Mouse (Mus musculus): ENCODE measurements around the gene Azin2. TPM values are rescaled to one million over a fixed set of nuclear protein-coding genes. Genes with fewer than 3 reads are reported as not detected.

Gene Azin2
- polyA plus RNA-seq, 1 experiment: 7.6 TPM

GRCm38 (mm10) chr4:128950461-128950860 is 11.8 kb downstream of the Azin2 start:
- no peaks in the 10 kb centered on the region for H3K27me3 ChIP-seq (ENCODE audit: control insufficient read depth, insufficient read depth, low read length)
- H3K4me3 ChIP-seq (ENCODE audit: control insufficient read depth, insufficient read depth, low read length): no peak overlapping the region
- H3K4me1 ChIP-seq (replicated peaks; ENCODE audit: control insufficient read depth, insufficient read depth, low read length): no peaks in the 10 kb centered on the region
- DNase-seq: no peak
- no peak for TF ChIP-seq POLR2A (IDR thresholded peaks at IDR 0.05; ENCODE audit: control insufficient read depth, extremely low read depth, insufficient read depth, low read length, poor library complexity)
- TF ChIP-seq CTCF (IDR thresholded peaks at IDR 0.05; ENCODE audit: borderline replicate concordance, control insufficient read depth, extremely low read depth, insufficient read depth, low read length, poor library complexity): no peak
- no peak overlapping the region for H3K27ac ChIP-seq (ENCODE audit: control insufficient read depth, insufficient read depth, low read length)
- 89% methylated on average over 5 of the region's 5 CpGs for WGBS
- no peaks in the 10 kb centered on the region for H3K36me3 ChIP-seq (ENCODE audit: control insufficient read depth, insufficient read depth, low read length)

- Histone ChIP-seq H3K27ac (ENCODE audit: control insufficient read depth, insufficient read depth, low read length) (no peak overlapping the region), H3K4me3 (ENCODE audit: control insufficient read depth, insufficient read depth, low read length) (no peak overlapping the region), H3K4me1 (replicated peaks; ENCODE audit: control insufficient read depth, insufficient read depth, low read length) (no peaks in the 10 kb centered on the region), H3K27me3 (ENCODE audit: control insufficient read depth, insufficient read depth, low read length) (no peaks in the 10 kb centered on the region), H3K36me3 (ENCODE audit: control insufficient read depth, insufficient read depth, low read length) (no peaks in the 10 kb centered on the region)
- DNase-seq: no peak
- 65% methylated on average over 15 of the region's 15 CpGs for WGBS
- TF ChIP-seq CTCF (IDR thresholded peaks at IDR 0.05; ENCODE audit: borderline replicate concordance, control insufficient read depth, extremely low read depth, insufficient read depth, low read length, poor library complexity) (no peak), POLR2A (IDR thresholded peaks at IDR 0.05; ENCODE audit: control insufficient read depth, extremely low read depth, insufficient read depth, low read length, poor library complexity) (no peak)
Measured at GRCm38 (mm10) chr4:128949470-128950005, 12.7 kb downstream of the Azin2 start.

GRCm38 (mm10) chr4:128948137-128948674 is 14.0 kb downstream of the Azin2 start:
- no peak for TF ChIP-seq POLR2A (IDR thresholded peaks at IDR 0.05; ENCODE audit: control insufficient read depth, extremely low read depth, insufficient read depth, low read length, poor library complexity)
- no peak for TF ChIP-seq CTCF (IDR thresholded peaks at IDR 0.05; ENCODE audit: borderline replicate concordance, control insufficient read depth, extremely low read depth, insufficient read depth, low read length, poor library complexity)
- Histone ChIP-seq H3K4me3 (ENCODE audit: control insufficient read depth, insufficient read depth, low read length) (no peak overlapping the region), H3K27me3 (ENCODE audit: control insufficient read depth, insufficient read depth, low read length) (no peaks in the 10 kb centered on the region), H3K36me3 (ENCODE audit: control insufficient read depth, insufficient read depth, low read length) (no peaks in the 10 kb centered on the region), H3K4me1 (replicated peaks; ENCODE audit: control insufficient read depth, insufficient read depth, low read length) (no peaks in the 10 kb centered on the region), H3K27ac (ENCODE audit: control insufficient read depth, insufficient read depth, low read length) (no peak overlapping the region)
- WGBS: 28% methylated on average over 6 of the region's 6 CpGs
- DNase-seq: peak; percentile 49

- DNase-seq: no peak
- H3K27me3 ChIP-seq (ENCODE audit: control insufficient read depth, insufficient read depth, low read length): no peaks in the 10 kb centered on the region
- 60% methylated on average over 18 of the region's 18 CpGs for WGBS
- no peak for TF ChIP-seq CTCF (IDR thresholded peaks at IDR 0.05; ENCODE audit: borderline replicate concordance, control insufficient read depth, extremely low read depth, insufficient read depth, low read length, poor library complexity)
- no peak for TF ChIP-seq POLR2A (IDR thresholded peaks at IDR 0.05; ENCODE audit: control insufficient read depth, extremely low read depth, insufficient read depth, low read length, poor library complexity)
- no peak overlapping the region for H3K4me3 ChIP-seq (ENCODE audit: control insufficient read depth, insufficient read depth, low read length)
- no peak overlapping the region for H3K27ac ChIP-seq (ENCODE audit: control insufficient read depth, insufficient read depth, low read length)
- no peaks in the 10 kb centered on the region for H3K36me3 ChIP-seq (ENCODE audit: control insufficient read depth, insufficient read depth, low read length)
- H3K4me1 ChIP-seq (replicated peaks; ENCODE audit: control insufficient read depth, insufficient read depth, low read length): no peaks in the 10 kb centered on the region
Measured at GRCm38 (mm10) chr4:128947326-128947933, 14.8 kb downstream of the Azin2 start.

- no peak for TF ChIP-seq POLR2A (IDR thresholded peaks at IDR 0.05; ENCODE audit: control insufficient read depth, extremely low read depth, insufficient read depth, low read length, poor library complexity)
- TF ChIP-seq CTCF (IDR thresholded peaks at IDR 0.05; ENCODE audit: borderline replicate concordance, control insufficient read depth, extremely low read depth, insufficient read depth, low read length, poor library complexity): no peak
- Histone ChIP-seq H3K36me3 (ENCODE audit: control insufficient read depth, insufficient read depth, low read length) (no peaks in the 10 kb centered on the region), H3K27me3 (ENCODE audit: control insufficient read depth, insufficient read depth, low read length) (no peaks in the 10 kb centered on the region), H3K4me3 (ENCODE audit: control insufficient read depth, insufficient read depth, low read length) (no peak overlapping the region), H3K4me1 (replicated peaks; ENCODE audit: control insufficient read depth, insufficient read depth, low read length) (no peaks in the 10 kb centered on the region), H3K27ac (ENCODE audit: control insufficient read depth, insufficient read depth, low read length) (no peak overlapping the region)
- no peak for DNase-seq
- 98% methylated on average over 9 of the region's 9 CpGs for WGBS
Measured at GRCm38 (mm10) chr4:128946736-128947135, 15.5 kb downstream of the Azin2 start.

- H3K27ac ChIP-seq (ENCODE audit: control insufficient read depth, insufficient read depth, low read length): no peak overlapping the region
- WGBS: 74% methylated on average over 3 of the region's 3 CpGs
- TF ChIP-seq POLR2A (IDR thresholded peaks at IDR 0.05; ENCODE audit: control insufficient read depth, extremely low read depth, insufficient read depth, low read length, poor library complexity): no peak
- no peak for TF ChIP-seq CTCF (IDR thresholded peaks at IDR 0.05; ENCODE audit: borderline replicate concordance, control insufficient read depth, extremely low read depth, insufficient read depth, low read length, poor library complexity)
- DNase-seq: no peak
- H3K36me3 ChIP-seq (ENCODE audit: control insufficient read depth, insufficient read depth, low read length): no peaks in the 10 kb centered on the region
- H3K27me3 ChIP-seq (ENCODE audit: control insufficient read depth, insufficient read depth, low read length): no peaks in the 10 kb centered on the region
- no peak overlapping the region for H3K4me3 ChIP-seq (ENCODE audit: control insufficient read depth, insufficient read depth, low read length)
- no peaks in the 10 kb centered on the region for H3K4me1 ChIP-seq (replicated peaks; ENCODE audit: control insufficient read depth, insufficient read depth, low read length)
Measured at GRCm38 (mm10) chr4:128942346-128942745, 19.9 kb downstream of the Azin2 start.

All from thymus, adult 2 months (tissue).